Mouse (Mus musculus): Measurements from ENCODE around the gene Pi4ka. TPM values are rescaled to one million over a fixed set of nuclear protein-coding genes. Genes with fewer than 3 reads are reported as not detected.

Pi4ka gene
- total RNA-seq, 2 experiments from 2014 or later, result 21.3 to 27.7 TPM

DNA sequence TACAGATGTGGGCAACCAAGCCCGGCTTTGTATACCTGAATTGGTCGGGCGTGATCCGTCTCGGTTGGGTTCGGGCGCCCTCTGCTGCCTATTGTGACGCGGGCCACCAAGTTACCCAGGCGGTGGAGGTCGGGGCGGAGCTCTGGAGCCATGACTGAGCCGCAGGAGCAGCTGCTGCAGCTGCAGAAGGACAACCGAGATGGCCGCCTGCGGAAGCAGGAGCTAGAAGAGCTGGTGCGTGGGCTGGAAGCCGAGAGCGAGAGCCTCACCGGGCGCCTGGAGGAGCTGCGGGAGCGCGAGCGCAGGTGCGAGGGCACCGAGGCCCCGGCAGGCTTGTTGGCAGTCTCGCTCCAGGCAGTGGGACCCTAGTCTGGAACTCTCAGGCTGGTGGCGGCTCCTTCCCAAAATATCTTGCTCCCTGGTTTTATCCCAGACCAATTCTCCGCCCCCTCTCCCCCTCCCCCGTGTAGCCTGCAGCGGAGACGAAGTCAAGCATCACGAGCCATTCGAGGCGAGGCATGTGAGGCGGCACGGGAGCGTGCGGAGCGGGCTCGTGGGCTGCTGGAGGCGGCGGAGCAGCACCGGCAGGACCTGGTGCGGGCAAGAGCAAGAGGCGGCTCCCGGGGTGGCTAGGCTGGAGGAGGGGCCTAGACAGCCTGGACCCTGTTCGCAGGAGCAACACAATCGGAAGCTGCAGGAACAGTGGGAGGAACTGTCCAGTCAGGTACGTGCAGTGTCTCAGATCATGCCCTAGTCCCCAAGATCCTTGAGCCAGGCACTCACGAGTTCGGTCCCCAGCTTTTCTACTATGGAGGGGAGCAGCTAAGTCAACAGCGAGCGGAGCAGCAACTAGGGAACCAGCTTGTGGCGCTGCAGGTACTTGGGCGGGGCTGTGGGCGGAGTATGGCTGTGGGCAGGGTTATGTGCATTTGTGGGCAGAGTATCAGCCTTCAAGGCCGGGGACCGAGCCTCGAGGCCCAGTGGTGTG is 129.7 kb downstream of the Pi4ka start:
- DNase-seq (ENCODE audit: low spot score), result peak; percentile 94

DNA sequence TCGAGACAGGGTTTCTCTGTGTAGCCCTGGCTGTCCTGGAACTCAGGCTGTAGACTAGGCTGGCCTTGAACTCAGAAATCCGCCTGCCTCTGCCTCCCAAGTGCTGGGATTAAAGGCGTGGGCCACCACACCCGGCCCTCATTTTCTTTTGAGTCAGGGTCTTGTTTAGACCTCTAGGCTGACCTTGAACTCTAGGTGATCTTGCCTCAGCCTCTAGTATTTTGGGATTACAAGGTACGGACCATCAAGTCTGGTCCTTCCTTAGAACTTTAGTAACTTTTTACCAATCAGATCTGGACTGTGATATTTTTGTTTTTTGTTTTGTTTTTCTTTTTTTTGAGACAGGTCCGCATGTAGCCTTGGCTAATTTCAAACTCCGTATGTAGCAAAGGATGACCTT is 130.4 kb downstream of the Pi4ka start, which contains the start of gene Tmem191c:
Gene Tmem191c (plus strand): TSS at position 357 of the 400 bp plus-strand sequence.
- no peak for DNase-seq (ENCODE audit: low spot score)

DNA sequence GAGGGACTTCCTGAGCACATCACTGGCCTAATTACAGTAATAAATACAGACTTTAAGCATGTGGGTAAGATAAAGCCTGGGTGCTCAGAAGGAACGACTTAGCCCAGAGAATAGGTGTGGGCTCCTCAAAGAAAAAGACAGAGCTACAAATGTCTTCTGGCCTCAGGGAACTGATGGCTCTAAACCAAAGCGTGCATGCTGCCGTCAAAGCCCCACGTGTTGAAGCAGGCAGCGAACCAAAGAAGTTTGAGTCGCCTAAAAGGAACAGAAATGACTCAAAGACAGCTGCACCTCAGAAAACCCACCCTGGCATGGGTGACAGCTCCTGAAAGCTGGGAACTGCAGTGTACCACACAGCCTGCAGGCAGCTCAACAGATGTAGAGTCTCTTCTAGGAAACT is 134.3 kb downstream of the Pi4ka start:
- DNase-seq (ENCODE audit: low spot score), result no peak

DNA sequence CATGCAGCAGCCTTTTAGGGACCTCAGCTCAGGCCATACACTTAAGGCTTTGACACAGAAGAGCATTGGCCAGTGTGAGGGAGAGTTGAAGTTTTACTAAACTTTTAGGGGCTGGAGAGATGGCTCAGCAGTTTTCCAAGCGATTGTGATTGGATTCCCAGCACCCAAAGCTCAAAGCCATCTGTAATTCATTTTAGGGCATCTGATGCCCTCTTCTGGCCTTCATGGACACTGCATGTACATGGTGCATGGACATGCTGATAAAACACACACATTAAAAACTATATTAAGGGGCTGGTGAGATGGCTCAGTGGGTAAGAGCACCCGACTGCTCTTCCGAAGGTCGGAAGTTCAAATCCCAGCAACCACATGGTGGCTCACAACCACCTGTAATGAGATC is 135.0 kb downstream of the Pi4ka start:
- peak; percentile 55 for DNase-seq (ENCODE audit: low spot score)

DNA sequence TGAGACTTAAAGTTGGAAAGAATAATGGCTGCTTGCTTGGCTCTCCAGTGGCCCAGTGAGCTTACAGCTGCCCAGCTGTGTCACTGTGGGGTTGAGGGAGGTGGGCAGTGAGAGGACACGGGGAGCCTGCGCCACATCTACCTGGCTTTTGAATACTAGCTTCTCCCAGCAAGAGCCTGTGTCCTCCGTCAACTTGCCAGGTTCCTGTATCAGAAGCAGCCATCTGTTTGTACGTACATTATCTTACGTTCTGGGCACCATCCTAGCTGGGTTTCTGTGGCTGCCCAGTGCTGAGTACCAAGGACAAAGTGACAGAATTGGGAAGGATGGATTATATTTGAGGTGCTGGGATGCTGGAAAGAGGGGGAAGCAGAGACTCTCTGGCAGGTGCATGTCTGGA is 136.2 kb downstream of the Pi4ka start:
- no peak for DNase-seq (ENCODE audit: low spot score)

DNA sequence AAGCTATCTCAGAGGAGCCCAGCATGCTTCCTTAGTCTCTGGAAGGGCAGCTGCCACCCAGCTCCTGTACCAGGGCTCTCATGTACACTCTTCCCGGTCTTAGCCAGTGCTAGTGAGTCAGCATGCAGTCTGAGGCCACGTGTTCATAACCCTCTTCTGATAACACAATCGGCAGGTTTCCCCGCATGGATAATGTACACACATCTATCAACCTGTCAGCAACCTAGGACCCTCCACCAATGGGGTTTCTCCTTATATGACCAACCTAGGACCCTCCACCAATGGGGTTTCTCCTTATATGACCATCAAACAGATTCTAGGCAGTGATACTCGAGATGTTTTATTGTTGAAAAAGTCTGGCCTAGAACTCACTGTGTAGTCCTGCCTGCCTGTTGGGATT is 138.2 kb downstream of the Pi4ka start:
- no peak for DNase-seq (ENCODE audit: low spot score)

DNA sequence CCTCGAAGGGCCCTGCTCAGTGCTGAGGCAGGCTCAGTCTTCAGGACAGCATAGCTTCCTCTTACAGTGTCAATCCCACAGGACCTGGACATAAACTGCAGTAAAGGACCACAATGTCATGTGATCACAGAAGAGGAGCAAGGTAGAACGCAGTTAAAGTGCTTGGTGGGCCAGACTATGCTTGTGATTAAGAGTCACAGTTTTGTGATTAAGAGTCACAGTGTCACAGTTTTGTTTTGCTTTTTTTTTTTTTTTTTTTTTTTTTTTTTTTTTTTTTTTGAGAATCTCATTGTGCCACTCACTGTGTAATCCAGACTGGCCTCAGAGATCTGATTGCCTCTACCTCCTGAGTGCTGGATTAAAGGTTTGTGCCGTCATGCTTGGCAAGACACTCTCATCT is 140.0 kb downstream of the Pi4ka start:
- DNase-seq (ENCODE audit: low spot score), result no peak

DNA sequence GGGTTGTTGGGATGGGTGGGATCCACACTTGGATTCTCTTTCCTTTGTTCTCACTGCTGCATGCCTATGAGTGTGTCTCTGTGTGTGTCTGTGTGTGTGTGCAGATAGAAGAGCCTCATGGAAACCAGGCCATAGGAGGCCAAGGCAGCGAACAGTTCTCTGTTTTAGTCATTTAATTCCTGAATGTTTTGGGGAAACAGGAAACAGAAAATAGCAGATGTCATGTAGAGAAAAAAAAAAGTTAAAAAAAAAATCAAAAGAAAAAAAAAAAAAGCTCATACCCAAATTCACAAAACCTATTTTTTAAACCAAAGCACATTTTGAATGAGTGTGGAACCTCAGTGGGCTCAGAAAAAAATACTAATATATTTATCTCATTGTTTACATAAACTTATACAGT is 144.8 kb downstream of the Pi4ka start:
- no peak for DNase-seq (ENCODE audit: low spot score)

DNA sequence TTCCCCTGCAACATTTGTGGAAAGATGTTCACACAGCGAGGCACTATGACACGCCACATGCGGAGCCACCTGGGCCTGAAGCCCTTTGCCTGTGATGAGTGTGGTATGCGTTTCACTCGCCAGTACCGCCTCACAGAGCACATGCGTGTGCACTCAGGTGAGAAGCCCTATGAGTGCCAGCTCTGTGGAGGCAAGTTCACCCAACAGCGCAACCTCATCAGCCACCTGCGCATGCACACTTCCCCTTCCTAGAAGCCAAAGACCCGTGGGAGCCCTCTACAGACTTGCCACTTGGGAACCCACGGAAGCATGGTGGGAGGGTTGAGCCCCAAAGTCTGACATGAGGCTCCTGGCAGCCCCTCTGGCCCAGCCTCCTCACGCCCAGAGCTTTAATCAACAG is 147.2 kb downstream of the Pi4ka start:
- DNase-seq (ENCODE audit: low spot score), result no peak

DNA sequence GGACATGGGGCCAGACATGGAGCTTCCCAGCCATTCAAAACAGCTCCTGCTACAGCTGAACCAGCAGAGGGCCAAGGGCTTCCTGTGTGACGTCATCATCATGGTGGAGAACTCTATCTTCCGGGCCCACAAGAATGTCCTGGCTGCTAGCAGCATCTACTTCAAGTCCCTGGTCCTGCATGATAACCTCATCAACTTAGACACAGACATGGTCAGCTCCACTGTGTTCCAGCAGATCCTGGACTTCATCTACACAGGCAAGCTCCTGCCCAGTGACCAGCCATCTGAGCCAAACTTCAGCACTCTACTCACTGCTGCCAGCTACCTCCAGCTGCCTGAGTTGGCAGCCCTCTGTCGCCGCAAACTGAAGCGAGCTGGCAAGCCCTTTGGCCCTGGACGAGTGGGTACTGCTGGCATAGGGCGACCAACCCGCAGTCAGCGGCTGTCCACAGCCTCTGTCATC is 148.7 kb downstream of the Pi4ka start:
- peak; percentile 90 for DNase-seq (ENCODE audit: low spot score)

DNA sequence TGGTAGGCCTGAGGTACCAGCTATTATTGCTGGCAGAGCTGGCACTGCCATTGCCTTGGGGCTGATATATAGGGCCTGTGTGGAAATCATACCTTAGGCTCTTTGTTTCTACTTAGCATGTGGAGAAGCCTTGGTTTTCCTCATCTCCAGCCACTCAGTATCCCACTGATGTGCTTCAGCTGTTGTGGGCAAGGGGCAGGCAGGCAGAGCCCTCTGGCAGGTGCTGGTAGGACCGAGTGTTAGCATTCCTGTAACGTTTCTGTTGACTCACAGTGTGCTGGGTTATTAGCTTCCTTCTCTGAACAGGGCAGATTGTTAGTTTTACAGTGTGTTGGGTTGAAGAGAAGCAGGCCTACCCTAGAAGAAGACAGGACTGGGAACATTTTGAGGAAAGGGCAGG is 150.8 kb downstream of the Pi4ka start:
- no peak for DNase-seq (ENCODE audit: low spot score)

DNA sequence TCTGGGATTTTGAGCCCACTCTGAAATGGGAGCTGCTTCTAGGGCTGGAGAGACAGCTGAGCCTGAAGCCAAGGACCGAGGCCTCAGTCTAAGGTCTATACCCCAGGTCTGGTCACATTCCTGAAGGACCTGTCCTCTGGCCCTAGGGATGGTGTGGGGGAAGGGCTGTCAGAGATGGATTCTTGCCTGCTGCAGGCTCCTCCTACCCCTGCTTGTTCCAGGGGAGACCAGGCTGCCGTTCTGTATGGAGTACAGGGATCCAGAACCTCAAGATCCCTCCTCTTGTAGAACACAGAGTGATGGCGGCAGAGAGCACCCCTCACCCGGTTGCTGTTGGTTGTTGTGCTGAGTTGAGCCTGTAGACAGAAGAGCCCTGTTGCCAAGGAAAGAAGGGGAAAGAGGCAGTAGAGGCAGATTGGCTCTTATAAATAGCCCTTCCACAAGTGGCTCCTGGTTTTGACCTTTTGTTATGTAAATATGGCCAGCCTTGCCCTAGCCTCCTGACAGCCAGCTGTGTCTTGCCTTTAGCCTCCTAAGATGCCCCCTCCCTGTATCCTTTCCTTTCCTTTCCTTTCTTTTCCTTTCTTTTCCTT is 152.0 kb downstream of the Pi4ka start:
- DNase-seq (ENCODE audit: low spot score), result no peak

DNA sequence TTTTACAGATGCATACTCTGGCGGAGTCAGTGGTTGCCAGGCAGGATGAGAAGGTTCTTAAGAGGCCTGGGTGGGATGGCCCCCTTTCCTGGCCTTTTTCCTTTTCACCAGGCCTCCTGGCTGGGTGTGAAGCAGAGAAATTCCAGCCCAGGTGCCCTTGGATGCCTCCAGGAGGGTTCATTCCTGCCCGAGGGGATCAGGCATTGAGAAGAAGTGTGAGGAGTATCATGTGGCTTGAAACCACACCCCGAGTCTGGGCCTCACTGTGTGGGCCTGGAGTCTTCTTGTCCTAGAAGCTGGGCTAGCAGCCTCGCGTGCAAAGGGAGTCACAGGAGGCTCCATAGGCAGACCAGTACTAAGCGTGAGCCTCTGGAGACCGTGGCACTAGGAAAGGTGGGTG is 153.3 kb downstream of the Pi4ka start:
- DNase-seq (ENCODE audit: low spot score), result no peak

DNA sequence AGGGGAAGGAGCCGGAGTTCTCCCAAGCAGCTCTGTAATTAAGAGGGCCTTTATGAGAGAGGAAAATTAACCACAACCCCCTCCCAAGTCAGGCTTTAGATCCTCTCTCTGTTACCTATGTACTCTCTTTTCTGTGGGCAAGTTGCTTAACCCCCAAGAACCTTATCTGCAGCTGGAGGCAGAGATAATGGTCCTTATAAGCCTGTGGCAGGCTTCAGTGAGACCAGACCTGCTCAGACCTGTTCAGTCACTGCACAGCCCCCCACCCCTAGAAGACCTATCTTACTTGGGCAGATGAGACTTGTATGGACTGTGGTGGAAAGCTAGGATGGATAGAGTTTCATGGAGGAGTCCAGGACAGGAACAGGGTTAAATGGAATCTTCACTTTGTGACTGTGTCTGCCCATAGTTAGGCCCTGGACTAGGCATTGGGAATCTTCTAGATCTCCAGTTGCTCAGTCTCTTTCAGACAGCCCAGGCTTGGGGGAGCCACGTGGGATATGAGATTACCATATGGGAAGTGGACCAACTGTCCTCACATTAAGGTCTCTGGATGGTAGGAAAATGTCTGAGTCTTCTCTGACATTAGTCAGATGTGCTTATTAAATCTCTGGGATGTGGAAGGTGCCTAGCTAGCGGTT is 153.9 kb downstream of the Pi4ka start:
- no peak for DNase-seq (ENCODE audit: low spot score)

DNA sequence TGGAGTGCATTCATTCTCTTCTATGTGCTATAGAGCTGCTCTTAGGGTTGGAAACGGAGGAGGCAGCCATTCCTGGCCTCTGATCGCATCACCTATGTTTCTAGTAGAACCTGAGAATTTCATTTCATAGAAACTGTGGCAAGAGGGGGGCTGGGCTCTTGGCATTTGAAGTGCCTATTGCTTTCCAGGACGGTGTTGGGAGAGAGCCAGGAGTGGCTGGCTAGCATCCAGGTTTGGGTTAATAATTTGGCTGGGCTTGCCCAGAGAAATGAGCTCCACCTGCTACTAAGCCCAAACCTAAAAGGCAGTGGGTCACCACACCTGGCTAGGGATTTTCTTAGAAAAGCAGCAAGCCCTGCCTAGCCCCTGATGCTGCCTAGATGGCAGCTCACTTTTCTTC is 154.6 kb downstream of the Pi4ka start:
- DNase-seq (ENCODE audit: low spot score), result peak; percentile 43

DNA sequence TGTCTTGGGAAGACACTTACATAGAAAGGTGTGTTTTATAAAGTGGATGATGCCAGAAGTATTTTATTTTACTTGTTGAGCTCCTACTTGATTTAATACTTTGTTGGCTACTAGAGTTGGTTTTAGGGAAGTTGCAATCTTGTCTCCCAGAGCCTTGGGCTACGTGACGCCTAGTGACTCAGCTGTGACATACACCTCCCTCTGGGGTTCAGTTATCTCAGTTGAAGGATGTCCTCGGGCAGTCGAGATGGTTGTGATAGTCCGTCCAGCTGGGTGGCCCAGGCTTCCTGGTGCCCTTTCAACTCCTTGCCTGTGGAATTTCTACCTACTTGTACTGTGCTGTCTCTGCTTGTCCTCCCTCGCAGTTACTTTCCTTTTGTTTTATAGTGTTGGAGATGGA is 157.0 kb downstream of the Pi4ka start:
- DNase-seq (ENCODE audit: low spot score), result no peak

DNA sequence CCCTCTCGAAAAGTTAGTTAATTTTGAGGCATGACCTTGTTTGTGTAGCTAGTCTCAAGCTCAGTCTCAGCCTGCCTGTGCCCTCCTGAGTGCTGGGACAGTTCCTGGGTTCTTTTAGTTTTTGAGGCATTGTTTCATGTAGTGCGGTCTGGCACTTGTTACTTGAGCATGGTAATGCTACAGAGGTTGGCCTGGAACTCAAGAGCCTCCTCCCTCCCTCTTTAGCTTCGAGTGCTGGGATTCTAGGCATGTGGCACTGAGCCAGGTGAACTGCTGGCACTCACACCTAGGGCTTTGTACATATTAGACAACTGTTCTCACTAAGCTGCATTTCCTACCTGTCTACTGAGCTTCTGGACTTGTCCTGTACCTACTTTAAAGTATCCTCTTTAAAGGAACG is 158.4 kb downstream of the Pi4ka start:
- no peak for DNase-seq (ENCODE audit: low spot score)

DNA sequence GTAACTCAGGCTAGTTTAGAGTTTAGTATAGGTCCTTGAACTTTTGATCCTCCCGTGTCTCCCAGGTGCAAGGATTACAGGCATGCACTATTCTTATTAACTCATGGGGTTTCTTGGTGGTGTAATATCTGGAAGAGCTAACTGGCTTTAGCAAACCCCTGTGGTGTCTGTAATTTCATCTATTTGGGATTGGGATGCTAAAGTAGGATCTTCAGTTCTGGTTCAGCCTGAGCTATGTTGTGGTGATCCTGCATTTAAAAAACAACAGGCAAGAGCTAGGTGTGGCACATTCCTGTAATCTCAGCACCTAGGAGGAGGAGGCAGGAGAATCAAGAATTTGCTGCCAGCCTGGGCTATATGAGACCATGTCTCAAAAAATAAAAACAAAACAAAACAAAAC is 161.1 kb downstream of the Pi4ka start:
- DNase-seq (ENCODE audit: low spot score), result no peak

DNA sequence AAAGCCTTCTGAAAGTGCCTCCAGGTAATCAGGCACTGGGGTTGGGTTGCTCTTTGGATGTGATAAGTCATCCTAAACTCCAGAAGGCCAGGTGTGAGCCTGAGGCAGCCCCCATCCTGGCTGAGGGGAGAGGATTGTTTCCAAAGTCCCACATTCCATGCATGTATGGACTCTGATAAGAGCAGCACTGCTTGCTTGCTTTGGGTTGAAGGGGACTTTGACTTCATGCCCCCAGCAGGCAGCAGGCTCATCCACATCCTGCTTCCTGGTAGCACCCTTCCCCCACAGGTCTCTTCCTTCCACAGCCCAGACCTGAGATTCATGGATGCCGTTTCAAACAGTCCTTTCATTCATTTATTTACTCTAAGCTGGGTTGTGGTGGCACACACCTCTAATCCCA is 162.4 kb downstream of the Pi4ka start:
- DNase-seq (ENCODE audit: low spot score), result no peak

DNA sequence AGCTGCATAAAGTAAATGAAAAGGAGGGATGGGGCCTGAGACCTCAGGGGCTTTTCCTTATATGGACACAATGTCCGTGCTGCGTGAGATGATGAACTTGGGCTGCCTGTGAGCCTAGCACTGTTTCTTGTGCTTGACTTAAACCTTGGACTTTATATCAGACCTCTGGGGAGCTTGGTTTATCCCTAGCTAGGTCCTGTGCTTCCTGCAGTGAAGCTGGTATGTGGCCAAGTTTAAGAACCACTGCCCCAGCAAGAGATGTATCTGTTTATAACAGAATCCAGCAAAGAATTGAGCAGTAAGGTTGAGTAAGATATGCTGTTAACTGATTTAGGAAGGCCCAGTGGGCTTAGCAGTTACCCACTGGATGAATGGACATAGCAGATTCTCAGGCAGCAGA is 166.7 kb downstream of the Pi4ka start:
- no peak for DNase-seq (ENCODE audit: low spot score)

DNA sequence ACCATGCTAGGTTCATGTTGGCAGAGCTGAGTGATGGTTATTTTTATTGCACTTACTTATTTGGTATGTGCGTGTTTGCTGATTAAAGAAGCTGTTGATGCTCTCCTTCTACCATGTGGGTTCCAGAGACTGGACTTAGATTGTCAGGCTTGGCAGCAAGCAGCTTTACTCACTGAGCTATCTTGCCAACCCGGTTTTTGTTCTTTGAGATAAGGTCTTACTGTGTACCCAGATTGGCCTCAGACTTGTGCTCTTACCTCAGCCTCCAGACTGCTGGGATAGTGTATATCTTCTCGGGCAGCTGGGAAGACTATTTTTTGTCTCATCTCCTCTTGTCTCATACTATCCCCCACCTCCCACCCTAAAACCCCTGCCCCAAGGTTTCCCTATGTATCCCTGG is 168.5 kb downstream of the Pi4ka start:
- no peak for DNase-seq (ENCODE audit: low spot score)

DNA sequence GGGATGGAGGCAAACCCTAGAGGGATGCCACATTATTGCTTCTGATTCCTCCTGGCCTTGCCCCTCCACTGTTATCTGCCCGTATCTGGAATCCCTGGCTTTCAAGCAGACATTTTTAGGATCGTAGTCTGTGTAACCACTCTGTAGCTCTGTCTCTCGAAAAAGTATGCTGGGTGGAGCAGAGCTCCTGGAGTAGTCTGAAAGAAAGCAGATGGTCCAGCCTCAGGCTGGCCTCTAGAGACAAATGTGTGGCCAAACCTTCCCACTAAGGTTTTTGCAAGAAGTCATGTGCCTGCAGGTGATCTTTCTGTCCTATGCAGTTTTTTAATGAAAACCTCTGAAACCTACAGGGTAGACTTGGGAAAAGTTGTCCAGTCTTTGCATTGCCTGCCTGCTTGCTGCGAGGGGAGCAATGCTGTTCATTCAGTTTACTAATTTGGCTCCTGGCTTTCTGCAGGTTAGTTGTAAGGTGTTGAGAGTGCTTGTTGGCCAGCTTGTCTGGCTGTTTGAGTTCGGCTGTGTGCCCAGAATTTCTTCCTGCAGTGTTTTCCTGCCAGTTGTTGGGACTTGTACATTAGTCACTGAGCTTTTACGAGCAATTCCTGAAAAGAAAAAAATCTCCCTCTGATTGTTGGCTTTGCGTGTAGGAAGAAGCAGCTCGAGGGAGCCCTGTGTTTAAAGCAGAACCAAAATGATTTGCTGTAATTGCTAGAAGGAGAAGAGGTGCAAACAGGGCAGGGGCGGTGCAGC is 171.0 kb downstream of the Pi4ka start:
- DNase-seq (ENCODE audit: low spot score), result no peak

Data from gastrocnemius, adult 18-20 months (tissue).